Mouse (Mus musculus): ENCODE data around the gene Slc35e3. TPM values are rescaled to one million over a fixed set of nuclear protein-coding genes. Genes with fewer than 3 reads are reported as not detected.

The Slc35e3 gene
- polyA plus RNA-seq, 1 experiment from 2014 or later: 30.6 TPM

- WGBS: 93% methylated on average over 22 of the region's 22 CpGs
- no peak overlapping the region for H3K4me3 ChIP-seq
- no peaks in the 10 kb centered on the region for H3K9me3 ChIP-seq
- no peaks in the 10 kb centered on the region for H3K27me3 ChIP-seq
- ATAC-seq (ENCODE audit: low read depth): no peak
- no peaks in the 10 kb centered on the region for H3K4me1 ChIP-seq (replicated peaks)
- H3K9ac ChIP-seq: no peak overlapping the region
- no peak overlapping the region for H3K27ac ChIP-seq (replicated peaks)
- no peak overlapping the region for H3K4me2 ChIP-seq
- peaks cover 91% of the 10 kb centered on the region for H3K36me3 ChIP-seq
These were observed 28.0 kb upstream of the Slc35e3 start for GRCm38 (mm10) chr10:117774011-117774816.

DNA sequence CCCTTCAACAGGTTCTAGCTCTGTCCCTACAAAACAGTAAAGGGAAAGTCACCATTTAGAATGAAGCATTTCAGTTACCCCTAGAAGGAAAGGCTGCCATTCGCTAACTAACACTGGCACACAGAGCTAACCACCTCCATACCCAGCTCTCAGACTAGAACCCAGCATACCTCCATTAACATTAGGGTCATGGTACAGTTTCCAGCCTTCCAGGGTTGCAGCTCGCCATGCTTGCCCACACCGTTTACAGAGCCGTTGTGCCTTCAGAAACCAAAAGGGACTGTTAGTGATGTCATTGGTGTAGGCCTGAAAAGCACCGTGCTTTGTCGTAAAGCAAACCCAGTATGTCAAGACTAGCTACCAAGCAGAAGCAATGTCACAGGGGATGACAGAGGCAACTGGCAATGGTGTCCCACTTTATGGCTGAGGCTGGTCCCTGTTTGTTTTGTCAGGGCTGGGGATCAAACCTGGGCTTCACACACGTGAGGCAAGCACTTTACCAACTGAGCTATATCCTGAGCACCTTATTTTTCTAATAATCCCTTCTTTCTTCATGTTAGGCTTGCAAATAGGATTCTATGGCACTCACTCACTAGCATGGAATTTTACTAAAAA is 27.0 kb upstream of the Slc35e3 start:
- Histone ChIP-seq H3K27me3 (no peaks in the 10 kb centered on the region), H3K36me3 (peaks cover 86% of the 10 kb centered on the region), H3K9me3 (no peaks in the 10 kb centered on the region), H3K9ac (no peak overlapping the region), H3K4me2 (no peak overlapping the region), H3K4me1 (replicated peaks) (no peaks in the 10 kb centered on the region), H3K4me3 (no peak overlapping the region), H3K27ac (replicated peaks) (no peak overlapping the region)
- WGBS: 93% methylated on average over 7 of the region's 7 CpGs
- no peak for ATAC-seq (ENCODE audit: low read depth)

DNA sequence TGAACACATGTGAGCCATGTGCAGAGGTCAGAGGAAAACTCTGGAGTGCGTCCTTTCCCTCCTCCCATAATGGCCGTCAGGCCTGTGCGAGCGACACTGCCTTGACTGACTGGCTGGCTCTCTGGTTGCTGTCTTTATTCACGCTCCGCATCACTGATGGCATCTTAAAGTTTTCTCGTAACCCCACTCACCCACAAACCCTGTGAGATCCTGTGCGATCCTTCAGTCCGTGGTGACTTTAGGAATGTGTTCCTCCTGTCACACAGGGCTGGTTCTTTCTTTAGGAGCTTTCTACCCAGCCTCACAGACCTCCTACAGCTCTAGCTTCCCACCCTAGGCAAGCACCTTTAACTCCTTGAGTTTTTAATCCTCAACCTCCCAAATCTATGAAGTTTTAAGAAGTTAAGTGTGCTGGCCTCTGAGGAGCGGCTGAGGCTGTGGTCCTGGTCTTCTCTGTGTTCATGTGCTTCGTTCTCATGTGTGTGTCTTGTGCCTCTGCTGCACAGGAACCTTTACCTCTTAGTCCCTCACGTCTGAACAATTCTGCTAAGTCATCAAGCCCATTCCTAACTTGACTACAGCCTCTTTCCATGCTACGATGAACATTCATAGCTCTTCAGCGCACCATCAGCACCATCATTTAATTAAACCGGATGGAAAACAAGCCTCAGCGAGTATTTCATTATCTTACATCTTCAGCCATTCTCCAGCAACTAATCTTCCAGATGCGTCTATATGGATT is 26.4 kb upstream of the Slc35e3 start:
- ATAC-seq (ENCODE audit: low read depth): no peak
- H3K4me2 ChIP-seq: no peak overlapping the region
- no peak overlapping the region for H3K9ac ChIP-seq
- 90% methylated on average over 17 of the region's 17 CpGs for WGBS
- H3K9me3 ChIP-seq: no peaks in the 10 kb centered on the region
- H3K27ac ChIP-seq (replicated peaks): no peak overlapping the region
- H3K36me3 ChIP-seq: peaks cover 86% of the 10 kb centered on the region
- H3K27me3 ChIP-seq: no peaks in the 10 kb centered on the region
- H3K4me1 ChIP-seq (replicated peaks): no peaks in the 10 kb centered on the region
- H3K4me3 ChIP-seq: no peak overlapping the region

GRCm38 (mm10) chr10:117771131-117771510 is 25.0 kb upstream of the Slc35e3 start:
- Histone ChIP-seq H3K36me3 (peaks cover 86% of the 10 kb centered on the region), H3K9ac (no peak overlapping the region), H3K4me2 (no peak overlapping the region), H3K4me1 (replicated peaks) (no peaks in the 10 kb centered on the region), H3K27me3 (no peaks in the 10 kb centered on the region), H3K9me3 (no peaks in the 10 kb centered on the region), H3K27ac (replicated peaks) (no peak overlapping the region), H3K4me3 (no peak overlapping the region)
- 94% methylated on average over 10 of the region's 10 CpGs for WGBS
- ATAC-seq (ENCODE audit: low read depth): no peak

- WGBS: 93% methylated on average over 18 of the region's 18 CpGs
- H3K4me3 ChIP-seq: no peak overlapping the region
- no peak overlapping the region for H3K27ac ChIP-seq (replicated peaks)
- peaks cover 86% of the 10 kb centered on the region for H3K36me3 ChIP-seq
- H3K4me1 ChIP-seq (replicated peaks): no peaks in the 10 kb centered on the region
- H3K9me3 ChIP-seq: no peaks in the 10 kb centered on the region
- ATAC-seq (ENCODE audit: low read depth): no peak
- H3K9ac ChIP-seq: no peak overlapping the region
- H3K27me3 ChIP-seq: no peaks in the 10 kb centered on the region
- H3K4me2 ChIP-seq: no peak overlapping the region
These were observed 24.3 kb upstream of the Slc35e3 start for GRCm38 (mm10) chr10:117770286-117771130.

DNA sequence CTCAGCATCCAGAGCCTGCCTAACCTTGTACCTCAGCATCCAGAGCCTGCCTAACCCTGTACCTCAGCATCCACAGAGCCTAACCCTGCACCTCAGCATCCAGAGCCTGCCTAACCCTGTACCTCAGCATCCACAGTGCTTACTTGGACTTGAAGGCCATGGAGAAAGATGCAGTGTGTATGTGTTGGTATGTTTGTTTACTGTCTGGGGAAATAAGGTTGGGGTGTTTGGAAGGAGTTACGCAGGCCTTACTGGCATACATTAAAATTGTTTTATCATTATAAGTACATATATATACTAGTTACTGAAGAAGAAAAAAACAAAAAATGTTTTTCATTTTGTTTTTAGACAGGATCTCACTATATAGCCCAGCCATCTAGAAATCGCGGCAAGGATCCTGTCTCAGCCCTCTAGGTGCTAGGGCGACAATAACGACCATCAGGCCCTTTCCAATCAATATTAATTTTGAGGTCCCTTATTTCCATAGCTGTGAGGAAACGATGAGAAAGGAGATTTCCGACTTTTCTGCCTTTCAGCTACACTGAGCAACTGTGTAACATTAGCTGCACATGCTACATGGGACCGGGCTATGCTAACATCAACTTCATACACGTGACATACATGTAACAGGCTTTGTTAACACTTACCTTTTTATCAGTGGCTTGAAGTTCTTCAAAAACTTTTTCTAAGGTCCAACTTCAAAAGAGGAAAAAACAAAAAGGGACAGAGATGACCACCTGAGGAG is 23.5 kb upstream of the Slc35e3 start:
- no peak overlapping the region for H3K9ac ChIP-seq
- H3K4me2 ChIP-seq: no peak overlapping the region
- H3K27ac ChIP-seq (replicated peaks): no peak overlapping the region
- H3K4me3 ChIP-seq: no peak overlapping the region
- H3K4me1 ChIP-seq (replicated peaks): no peaks in the 10 kb centered on the region
- no peaks in the 10 kb centered on the region for H3K9me3 ChIP-seq
- H3K27me3 ChIP-seq: no peaks in the 10 kb centered on the region
- peaks cover 86% of the 10 kb centered on the region for H3K36me3 ChIP-seq
- 95% methylated on average over 9 of the region's 9 CpGs for WGBS
- ATAC-seq (ENCODE audit: low read depth): no peak

DNA sequence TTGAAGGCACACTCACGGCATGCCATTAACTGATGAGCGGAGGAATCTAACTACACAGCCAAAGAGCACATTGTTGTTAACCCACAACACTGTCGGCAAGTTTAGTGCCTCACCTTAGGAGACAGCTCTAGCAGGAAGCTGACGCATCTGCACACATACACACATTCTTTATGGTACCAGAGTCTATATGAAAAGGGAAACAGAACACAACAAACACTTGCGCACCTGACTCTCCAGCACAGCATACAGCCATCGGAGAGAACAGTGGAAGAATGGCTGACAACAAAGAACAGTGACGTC is 21.9 kb upstream of the Slc35e3 start:
- no peak for ATAC-seq (ENCODE audit: low read depth)
- peaks cover 84% of the 10 kb centered on the region for H3K36me3 ChIP-seq
- H3K4me1 ChIP-seq (replicated peaks): no peaks in the 10 kb centered on the region
- H3K9ac ChIP-seq: no peak overlapping the region
- no peak overlapping the region for H3K4me3 ChIP-seq
- H3K27me3 ChIP-seq: no peaks in the 10 kb centered on the region
- H3K4me2 ChIP-seq: no peak overlapping the region
- H3K27ac ChIP-seq (replicated peaks): no peak overlapping the region
- WGBS: 87% methylated on average over 7 of the region's 7 CpGs
- no peaks in the 10 kb centered on the region for H3K9me3 ChIP-seq

DNA sequence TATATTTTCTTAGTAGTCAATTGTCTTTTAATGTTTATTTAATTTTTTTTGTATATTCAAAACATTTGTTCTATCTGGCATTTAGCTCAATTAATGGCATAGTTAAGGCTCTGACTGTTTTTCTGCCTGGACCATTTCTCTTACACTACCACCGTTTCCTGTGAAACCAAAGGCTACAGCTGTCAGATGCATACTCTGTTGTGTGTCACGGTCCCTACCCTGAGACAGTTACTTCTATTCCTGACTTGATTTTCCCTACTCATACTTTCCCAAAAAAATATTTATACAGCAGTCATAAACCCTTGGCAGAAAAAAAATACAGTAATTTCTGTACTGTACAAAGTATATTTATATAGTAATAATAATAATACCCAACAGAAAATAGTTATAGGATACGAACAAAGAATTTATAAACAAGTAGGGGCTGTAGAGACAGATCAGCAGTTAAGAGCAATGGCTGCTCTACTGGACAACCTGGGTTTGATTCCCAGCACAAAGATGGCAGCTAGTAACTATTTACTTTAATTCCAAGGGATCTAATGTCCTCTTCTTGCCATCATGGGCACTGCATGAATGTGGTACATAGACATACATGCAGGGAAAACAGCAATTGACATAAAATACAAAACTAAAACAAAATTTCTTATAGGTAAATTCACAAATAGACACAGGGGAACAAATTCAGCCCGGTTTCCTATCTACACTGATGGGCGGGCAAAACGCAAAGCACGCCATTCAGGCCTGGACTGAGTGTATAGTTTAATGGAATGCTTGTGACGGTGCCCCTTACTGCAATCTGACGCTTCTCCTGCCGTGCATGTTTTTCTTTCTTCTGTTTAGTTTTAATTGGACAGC is 21.3 kb upstream of the Slc35e3 start:
- Histone ChIP-seq H3K4me3 (no peak overlapping the region), H3K9me3 (no peaks in the 10 kb centered on the region), H3K27me3 (no peaks in the 10 kb centered on the region), H3K9ac (no peak overlapping the region), H3K4me1 (replicated peaks) (no peaks in the 10 kb centered on the region), H3K27ac (replicated peaks) (no peak overlapping the region), H3K36me3 (peaks cover 84% of the 10 kb centered on the region), H3K4me2 (no peak overlapping the region)
- ATAC-seq (ENCODE audit: low read depth): no peak
- WGBS: 92% methylated on average over 10 of the region's 10 CpGs

DNA sequence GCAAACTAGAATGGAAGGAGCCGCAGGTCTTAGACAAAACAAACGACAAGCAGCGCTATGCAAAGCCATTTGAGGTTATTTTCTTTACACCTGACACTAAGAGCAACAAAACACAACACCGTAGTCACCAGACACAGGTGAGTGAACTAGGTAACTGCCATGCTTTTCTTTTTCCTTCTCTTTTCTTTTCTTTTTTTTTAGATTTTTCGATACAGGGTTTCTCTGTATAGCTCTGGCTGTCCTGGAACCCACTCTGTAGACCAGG is 20.7 kb upstream of the Slc35e3 start:
- peaks cover 85% of the 10 kb centered on the region for H3K36me3 ChIP-seq
- no peak for ATAC-seq (ENCODE audit: low read depth)
- no peaks in the 10 kb centered on the region for H3K4me1 ChIP-seq (replicated peaks)
- H3K9me3 ChIP-seq: no peaks in the 10 kb centered on the region
- no peak overlapping the region for H3K9ac ChIP-seq
- H3K4me2 ChIP-seq: no peak overlapping the region
- H3K4me3 ChIP-seq: no peak overlapping the region
- no peaks in the 10 kb centered on the region for H3K27me3 ChIP-seq
- H3K27ac ChIP-seq (replicated peaks): no peak overlapping the region
- 94% methylated on average over 5 of the region's 5 CpGs for WGBS

DNA sequence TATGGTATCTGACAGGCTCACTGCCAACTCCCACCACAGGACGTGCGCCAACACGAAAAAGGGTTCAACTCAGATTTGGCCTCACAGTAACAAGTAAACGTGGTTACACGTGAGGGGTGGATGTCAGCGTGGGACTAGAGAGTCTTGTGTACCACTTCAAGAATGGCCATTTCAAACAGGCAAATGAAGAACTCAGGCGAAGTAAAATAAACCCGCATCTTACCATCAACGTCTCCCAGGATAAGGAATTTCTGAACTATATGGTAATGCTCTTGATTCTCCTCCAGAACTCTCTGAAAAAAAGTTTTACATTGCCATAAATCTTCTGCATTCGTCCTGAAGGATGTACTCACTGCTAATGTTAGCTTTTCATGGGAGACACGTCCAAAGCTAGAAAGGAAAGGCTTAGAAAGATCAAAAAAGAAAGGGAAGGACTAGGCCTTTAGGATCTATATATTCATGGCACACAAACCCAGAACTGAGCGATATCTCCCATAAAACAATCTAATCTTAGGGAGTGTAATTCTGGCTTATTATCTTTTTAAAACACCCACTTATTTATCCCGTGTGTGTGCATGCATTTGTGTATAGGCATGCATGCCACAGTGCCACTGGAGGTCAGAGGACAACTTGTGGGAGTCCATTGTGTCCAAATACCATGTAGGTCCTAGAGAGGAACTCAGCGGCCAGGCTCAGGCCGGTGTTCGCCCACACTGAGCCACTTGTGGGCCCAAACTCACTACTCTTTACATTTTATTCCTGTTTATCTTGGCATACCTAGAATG is 20.1 kb upstream of the Slc35e3 start:
- no peak for ATAC-seq (ENCODE audit: low read depth)
- Histone ChIP-seq H3K27ac (replicated peaks) (no peak overlapping the region), H3K27me3 (no peaks in the 10 kb centered on the region), H3K4me1 (replicated peaks) (no peaks in the 10 kb centered on the region), H3K36me3 (peaks cover 85% of the 10 kb centered on the region), H3K9me3 (no peaks in the 10 kb centered on the region), H3K4me2 (no peak overlapping the region), H3K4me3 (no peak overlapping the region), H3K9ac (no peak overlapping the region)
- WGBS: 90% methylated on average over 16 of the region's 16 CpGs

Data from neural tube, embryonic 13.5 days (tissue).